Mouse (Mus musculus) G1E-ER4 (cell line): Measurements from ENCODE around the gene Rps2. TPM values are rescaled to one million over a fixed set of nuclear protein-coding genes. Genes with fewer than 3 reads are reported as not detected.

ENCODE experiments used
- GATA1 ChIP-seq: IDR thresholded peaks from one replicate; pipeline ENCODE4 v1.8.0; 2012; ENCODE audit warnings: low read length, inconsistent platforms
- polyA plus RNA-seq: library from polyadenylated mRNA; stranded (reverse); fragments of >175 nt; gene quantifications from 2 replicates; pipeline ENCODE4 v1.2.3, GENCODE M21; 2012

Rps2 gene
- polyA plus RNA-seq, 1 experiment: 2,301 TPM

GRCm38 (mm10) chr17:24723881-24724180 is 5.9 kb downstream of the Rps2 start:
- no peak for TF ChIP-seq GATA1

GRCm38 (mm10) chr17:24724184-24724583 is 6.3 kb downstream of the Rps2 start, which contains the start of gene Ndufb10:
Ndufb10 (minus strand) TSS chr17:24724478.
- no peak for TF ChIP-seq GATA1

GRCm38 (mm10) chr17:24725637-24726390 is 7.9 kb downstream of the Rps2 start:
- TF ChIP-seq GATA1: no peak

- no peak for TF ChIP-seq GATA1
Observed at GRCm38 (mm10) chr17:24727618-24728017, 9.7 kb downstream of the Rps2 start, which contains the start of gene Rpl3l. Rpl3l (plus strand) TSS chr17:24727820.

GRCm38 (mm10) chr17:24728184-24728583 is 10.3 kb downstream of the Rps2 start:
- TF ChIP-seq GATA1: no peak

- no peak for TF ChIP-seq GATA1
Observed at GRCm38 (mm10) chr17:24729067-24729466, 11.2 kb downstream of the Rps2 start.

- no peak for TF ChIP-seq GATA1
Observed at GRCm38 (mm10) chr17:24730787-24731186, 12.9 kb downstream of the Rps2 start.

- no peak for TF ChIP-seq GATA1
Observed at GRCm38 (mm10) chr17:24732233-24732935, 14.5 kb downstream of the Rps2 start.

- TF ChIP-seq GATA1: no peak
Observed at GRCm38 (mm10) chr17:24733434-24734050, 15.6 kb downstream of the Rps2 start.

- TF ChIP-seq GATA1: no peak
Observed at GRCm38 (mm10) chr17:24734513-24734912, 16.6 kb downstream of the Rps2 start.

- no peak for TF ChIP-seq GATA1
Observed at GRCm38 (mm10) chr17:24735446-24735845, 17.5 kb downstream of the Rps2 start.

- TF ChIP-seq GATA1: no peak
Observed at GRCm38 (mm10) chr17:24736330-24737051, 18.6 kb downstream of the Rps2 start, which contains the start of gene Msrb1. Msrb1 (plus strand) TSS chr17:24736642.

GRCm38 (mm10) chr17:24737135-24737810 is 19.4 kb downstream of the Rps2 start:
- TF ChIP-seq GATA1: no peak

GRCm38 (mm10) chr17:24738238-24738637 is 20.3 kb downstream of the Rps2 start:
- TF ChIP-seq GATA1: no peak

- TF ChIP-seq GATA1: no peak
Observed at GRCm38 (mm10) chr17:24739926-24740325, 22.0 kb downstream of the Rps2 start.
